Mouse (Mus musculus): ENCODE measurements around the gene Focad. TPM values are rescaled to one million over a fixed set of nuclear protein-coding genes. Genes with fewer than 3 reads are reported as not detected.

Focad gene
- polyA plus RNA-seq, 1 experiment from 2014 or later, result 6.5 TPM

DNA sequence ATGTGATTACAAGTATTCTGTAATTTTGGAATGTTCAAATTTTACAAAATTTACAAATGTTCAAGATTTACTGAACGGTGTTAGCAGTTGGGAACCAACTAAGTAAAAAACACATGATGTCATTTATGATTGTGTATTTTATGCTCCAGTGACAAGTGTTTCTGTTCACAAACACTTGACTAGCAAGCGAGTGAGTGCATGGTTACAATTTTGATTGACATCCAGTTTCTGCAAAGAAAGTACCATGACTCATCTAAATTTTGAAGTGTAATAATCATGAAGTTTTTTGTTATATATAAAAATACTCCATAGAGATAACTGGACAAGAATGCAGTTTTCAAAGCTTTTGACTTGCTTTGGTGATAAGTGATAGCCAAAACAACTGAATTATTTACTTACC lies 1.3 kb downstream of the Focad start:
- Histone ChIP-seq H3K36me3 (replicated peaks) (no peaks in the 10 kb centered on the region), H3K27me3 (no peaks in the 10 kb centered on the region), H3K27ac (replicated peaks) (no peak overlapping the region), H3K9ac (no peak overlapping the region), H3K4me1 (replicated peaks) (peaks cover 15% of the 10 kb centered on the region), H3K4me2 (peak overlapping the region; percentile 21; the same call in 1 of the 2 replicates), H3K4me3 (replicated peaks) (no peak overlapping the region), H3K9me3 (replicated peaks) (no peaks in the 10 kb centered on the region)
- ATAC-seq (ENCODE audit: insufficient read depth), result no peak
- 41% methylated on average over 2 of the region's 2 CpGs for WGBS (ENCODE audit: insufficient replicate concordance)

DNA sequence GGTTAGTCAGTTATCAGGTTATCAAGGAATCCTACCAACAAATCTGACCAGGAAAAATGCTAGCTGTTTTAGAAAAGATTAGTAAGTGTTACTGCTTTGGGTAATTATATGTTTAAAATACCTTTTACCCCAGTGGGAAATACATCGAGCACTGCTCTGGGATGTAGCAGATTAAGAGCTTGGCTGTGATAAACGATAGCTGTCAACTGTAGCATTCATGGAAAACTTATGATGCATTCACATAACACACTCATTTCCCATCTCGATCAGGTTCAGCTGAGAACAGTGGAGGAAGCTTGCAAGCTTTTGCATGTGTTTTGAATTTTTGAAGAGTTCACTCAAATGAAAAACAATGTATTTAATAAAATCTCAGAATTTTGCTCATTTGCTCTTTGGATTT lies 14.2 kb downstream of the Focad start:
- Histone ChIP-seq H3K4me3 (replicated peaks) (no peak overlapping the region), H3K4me1 (replicated peaks) (peaks cover 4% of the 10 kb centered on the region; the same call in 1 of the 2 replicates), H3K27ac (replicated peaks) (no peak overlapping the region), H3K9me3 (replicated peaks) (no peaks in the 10 kb centered on the region), H3K4me2 (no peak overlapping the region), H3K27me3 (no peaks in the 10 kb centered on the region), H3K9ac (no peak overlapping the region), H3K36me3 (replicated peaks) (no peaks in the 10 kb centered on the region)
- no peak for ATAC-seq (ENCODE audit: insufficient read depth)
- 48% methylated on average over 3 of the region's 3 CpGs for WGBS (ENCODE audit: insufficient replicate concordance)

DNA sequence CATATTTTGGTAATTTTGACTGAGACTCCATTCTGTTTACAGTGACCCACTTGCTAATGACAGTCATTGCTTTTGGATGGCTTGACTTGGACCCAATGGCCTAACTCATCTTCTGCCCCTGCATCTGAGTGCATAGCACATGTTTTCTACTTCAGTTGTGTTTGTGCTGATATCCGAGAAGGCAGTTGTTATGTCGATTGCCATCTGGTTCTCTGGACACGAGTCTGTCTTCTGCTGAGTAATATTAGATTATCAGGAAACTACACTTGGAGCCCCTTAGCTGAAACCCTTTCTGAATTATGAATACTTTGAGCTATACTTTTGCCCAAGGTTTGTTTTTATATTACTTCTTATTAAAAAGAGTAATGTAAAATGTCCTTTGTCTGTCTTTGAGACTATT lies 22.9 kb downstream of the Focad start:
- Histone ChIP-seq H3K27ac (replicated peaks) (no peak overlapping the region), H3K4me3 (replicated peaks) (no peak overlapping the region), H3K4me1 (replicated peaks) (peaks cover 32% of the 10 kb centered on the region), H3K27me3 (no peaks in the 10 kb centered on the region), H3K9ac (no peak overlapping the region), H3K9me3 (replicated peaks) (no peaks in the 10 kb centered on the region), H3K4me2 (peak overlapping the region; percentile 15; the same call in 1 of the 2 replicates), H3K36me3 (replicated peaks) (no peaks in the 10 kb centered on the region)
- WGBS (ENCODE audit: insufficient replicate concordance), result 22% methylated on average over 3 of the region's 3 CpGs
- ATAC-seq (ENCODE audit: insufficient read depth), result peak; percentile 88

DNA sequence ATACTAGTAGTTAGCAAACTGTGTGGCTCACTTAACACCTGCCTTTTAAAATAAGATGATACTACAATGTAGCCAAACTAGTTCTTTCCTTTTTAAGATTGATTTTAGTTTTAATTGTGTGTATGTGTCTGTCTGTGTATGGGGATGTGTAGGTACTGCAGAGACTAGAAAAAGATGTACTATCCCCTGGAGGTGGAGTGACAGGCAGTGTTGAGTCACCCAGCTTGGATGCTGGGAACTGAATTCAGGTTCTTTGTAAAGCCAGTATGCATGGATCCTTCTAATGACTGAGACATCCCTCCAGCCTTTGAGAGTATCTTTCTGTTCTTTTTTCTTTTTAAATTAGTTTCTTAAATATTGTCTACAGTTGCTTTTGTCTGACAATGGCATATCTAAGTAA lies 23.5 kb downstream of the Focad start:
- 0 out of 2 replicates have a peak, but pooled peaks have one; percentile 53 for ATAC-seq (ENCODE audit: insufficient read depth)
- Histone ChIP-seq H3K9ac (no peak overlapping the region), H3K4me3 (replicated peaks) (no peak overlapping the region), H3K4me1 (replicated peaks) (peaks cover 32% of the 10 kb centered on the region), H3K36me3 (replicated peaks) (no peaks in the 10 kb centered on the region), H3K4me2 (no peak overlapping the region), H3K27me3 (no peaks in the 10 kb centered on the region), H3K27ac (replicated peaks) (0 out of 2 replicates have a peak overlapping the region, but pooled peaks have one; percentile 16), H3K9me3 (replicated peaks) (no peaks in the 10 kb centered on the region)

DNA sequence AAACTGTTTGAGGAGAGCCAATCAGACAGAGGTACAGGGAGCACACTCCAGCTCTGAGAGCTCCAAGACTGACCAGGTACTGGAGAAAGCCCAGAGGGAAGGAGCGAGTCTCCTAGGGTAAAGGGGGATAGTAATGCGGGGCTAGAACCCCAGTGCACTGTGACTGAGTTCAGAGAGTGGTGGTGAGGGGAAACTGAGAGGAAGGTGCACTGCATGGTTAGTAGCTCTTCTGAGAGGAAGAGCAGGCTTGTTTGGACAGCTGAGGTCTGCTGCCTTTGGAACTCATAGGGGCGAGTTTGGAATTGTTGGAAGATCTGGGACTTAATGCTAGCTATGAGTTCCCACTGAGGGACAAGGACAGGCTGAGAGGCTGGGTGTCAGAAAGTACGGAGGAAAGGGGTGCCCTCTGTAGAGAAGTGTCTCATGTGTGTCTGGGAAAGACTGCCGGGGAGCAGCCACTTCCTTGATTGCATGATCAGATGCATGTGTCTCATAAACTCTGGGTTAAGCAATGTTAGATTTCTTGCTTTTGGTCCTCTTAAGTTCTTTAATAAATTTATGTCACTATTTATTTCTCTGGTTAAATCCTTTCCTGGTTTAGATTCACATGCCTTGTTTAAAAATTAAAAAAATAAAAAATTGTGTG lies 24.4 kb downstream of the Focad start:
- no peak overlapping the region; the same call in 1 of the 2 replicates for H3K9ac ChIP-seq
- peaks cover 32% of the 10 kb centered on the region for H3K4me1 ChIP-seq (replicated peaks)
- no peak overlapping the region for H3K4me3 ChIP-seq (replicated peaks)
- 0 out of 2 replicates have a peak, but pooled peaks have one; percentile 11 for ATAC-seq (ENCODE audit: insufficient read depth)
- no peaks in the 10 kb centered on the region for H3K36me3 ChIP-seq (replicated peaks)
- no peaks in the 10 kb centered on the region for H3K9me3 ChIP-seq (replicated peaks)
- 52% methylated on average over 5 of the region's 5 CpGs for WGBS (ENCODE audit: insufficient replicate concordance)
- no peak overlapping the region for H3K4me2 ChIP-seq
- no peak overlapping the region for H3K27ac ChIP-seq (replicated peaks)
- H3K27me3 ChIP-seq, result no peaks in the 10 kb centered on the region

DNA sequence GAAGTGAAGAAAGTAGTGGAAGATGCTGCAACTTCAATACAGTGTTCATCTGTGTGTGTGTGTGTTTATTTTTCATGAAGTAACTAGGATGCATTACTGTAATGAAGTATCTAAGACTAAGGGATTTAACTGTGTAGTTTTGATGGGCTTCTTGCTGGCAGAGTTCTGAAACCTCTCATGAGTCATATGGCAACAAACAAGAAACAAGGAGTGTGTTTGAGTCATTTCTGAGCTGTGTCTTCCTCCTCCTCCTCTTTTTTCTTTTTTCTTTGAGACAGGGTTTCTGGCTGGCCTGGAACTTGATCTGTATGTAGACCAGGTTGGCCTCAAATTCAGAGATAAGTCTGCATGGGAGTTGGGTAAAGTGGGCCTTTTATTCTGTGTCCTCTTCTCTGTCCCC lies 25.7 kb downstream of the Focad start:
- Histone ChIP-seq H3K4me2 (no peak overlapping the region), H3K27ac (replicated peaks) (no peak overlapping the region), H3K36me3 (replicated peaks) (no peaks in the 10 kb centered on the region), H3K9me3 (replicated peaks) (no peaks in the 10 kb centered on the region), H3K4me1 (replicated peaks) (peaks cover 29% of the 10 kb centered on the region), H3K9ac (no peak overlapping the region), H3K27me3 (no peaks in the 10 kb centered on the region), H3K4me3 (replicated peaks) (no peak overlapping the region)
- no peak for ATAC-seq (ENCODE audit: insufficient read depth)

DNA sequence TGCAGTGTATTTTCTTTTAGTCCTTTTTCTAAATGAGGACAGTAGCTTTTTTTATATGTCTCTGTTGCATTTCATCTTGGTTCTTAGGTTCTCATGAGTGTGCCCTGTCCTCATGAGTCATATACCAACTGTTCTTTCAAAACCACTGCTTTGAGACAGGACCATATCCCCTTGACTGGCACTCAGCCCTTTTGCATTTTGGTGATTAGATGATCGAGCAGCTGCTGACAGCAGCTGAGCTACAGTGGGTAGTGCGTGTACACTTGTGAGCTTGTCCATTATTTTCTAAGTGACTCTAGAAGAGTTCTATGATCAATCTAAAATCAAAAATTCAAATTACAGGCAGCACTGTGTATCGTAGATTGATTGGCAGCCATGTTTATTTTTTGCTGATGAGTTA lies 28.0 kb downstream of the Focad start:
- Histone ChIP-seq H3K27me3 (no peaks in the 10 kb centered on the region), H3K9ac (no peak overlapping the region), H3K4me1 (replicated peaks) (peaks cover 18% of the 10 kb centered on the region), H3K36me3 (replicated peaks) (no peaks in the 10 kb centered on the region), H3K4me3 (replicated peaks) (no peak overlapping the region), H3K9me3 (replicated peaks) (no peaks in the 10 kb centered on the region), H3K27ac (replicated peaks) (no peak overlapping the region), H3K4me2 (no peak overlapping the region)
- no peak for ATAC-seq (ENCODE audit: insufficient read depth)
- WGBS (ENCODE audit: insufficient replicate concordance), result 74% methylated on average over 3 of the region's 3 CpGs

DNA sequence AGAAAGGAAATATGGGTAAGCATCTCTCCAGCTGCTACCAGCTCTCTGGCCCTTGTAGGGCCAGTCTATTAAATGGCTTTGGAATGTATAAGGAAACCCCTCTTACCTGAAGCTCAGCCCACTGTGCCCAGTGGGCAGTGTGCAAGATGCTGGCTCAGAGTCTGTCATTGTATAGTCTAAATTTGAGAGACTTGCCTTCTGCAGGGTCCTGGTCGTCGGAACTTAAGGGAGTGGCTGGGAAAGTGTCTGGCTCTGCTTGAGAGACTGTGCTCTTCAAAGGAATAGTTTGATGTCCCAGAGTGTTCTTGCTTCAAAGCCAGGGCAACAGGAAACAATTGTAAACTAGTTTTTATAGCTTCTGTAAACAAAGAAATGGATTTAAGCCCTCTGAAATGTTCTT lies 41.5 kb downstream of the Focad start:
- Histone ChIP-seq H3K27ac (replicated peaks) (no peak overlapping the region), H3K9ac (no peak overlapping the region), H3K27me3 (no peaks in the 10 kb centered on the region), H3K4me1 (replicated peaks) (no peaks in the 10 kb centered on the region), H3K36me3 (replicated peaks) (no peaks in the 10 kb centered on the region), H3K4me2 (no peak overlapping the region), H3K4me3 (replicated peaks) (no peak overlapping the region), H3K9me3 (replicated peaks) (no peaks in the 10 kb centered on the region)
- no peak for ATAC-seq (ENCODE audit: insufficient read depth)
- 67% methylated on average over 2 of the region's 2 CpGs for WGBS (ENCODE audit: insufficient replicate concordance)

DNA sequence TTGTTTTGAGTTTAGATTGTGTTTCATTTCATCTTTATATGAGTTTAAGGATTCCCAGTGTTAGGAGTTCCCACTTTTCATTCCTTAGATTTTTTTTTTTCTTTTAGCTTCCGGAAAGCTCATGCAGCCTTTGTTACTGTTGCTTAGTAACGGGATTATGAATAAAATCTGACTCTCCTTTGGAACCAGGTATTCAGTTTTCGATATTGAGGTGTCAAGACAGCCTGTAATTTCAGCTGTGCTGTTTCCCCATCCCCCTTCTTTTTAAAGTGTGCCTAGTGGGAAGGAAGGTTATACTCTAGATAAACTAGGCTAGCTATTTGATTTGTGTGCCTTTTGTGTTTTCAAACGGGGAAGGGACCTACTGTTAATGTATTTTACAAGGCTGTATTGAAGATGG lies 42.1 kb downstream of the Focad start:
- no peak overlapping the region for H3K9ac ChIP-seq
- no peaks in the 10 kb centered on the region for H3K36me3 ChIP-seq (replicated peaks)
- WGBS (ENCODE audit: insufficient replicate concordance), result 61% methylated on average over 4 of the region's 4 CpGs
- H3K4me1 ChIP-seq (replicated peaks), result no peaks in the 10 kb centered on the region
- no peak overlapping the region for H3K4me3 ChIP-seq (replicated peaks)
- no peaks in the 10 kb centered on the region for H3K27me3 ChIP-seq
- no peak for ATAC-seq (ENCODE audit: insufficient read depth)
- no peak overlapping the region for H3K4me2 ChIP-seq
- H3K27ac ChIP-seq (replicated peaks), result no peak overlapping the region
- no peaks in the 10 kb centered on the region for H3K9me3 ChIP-seq (replicated peaks)

DNA sequence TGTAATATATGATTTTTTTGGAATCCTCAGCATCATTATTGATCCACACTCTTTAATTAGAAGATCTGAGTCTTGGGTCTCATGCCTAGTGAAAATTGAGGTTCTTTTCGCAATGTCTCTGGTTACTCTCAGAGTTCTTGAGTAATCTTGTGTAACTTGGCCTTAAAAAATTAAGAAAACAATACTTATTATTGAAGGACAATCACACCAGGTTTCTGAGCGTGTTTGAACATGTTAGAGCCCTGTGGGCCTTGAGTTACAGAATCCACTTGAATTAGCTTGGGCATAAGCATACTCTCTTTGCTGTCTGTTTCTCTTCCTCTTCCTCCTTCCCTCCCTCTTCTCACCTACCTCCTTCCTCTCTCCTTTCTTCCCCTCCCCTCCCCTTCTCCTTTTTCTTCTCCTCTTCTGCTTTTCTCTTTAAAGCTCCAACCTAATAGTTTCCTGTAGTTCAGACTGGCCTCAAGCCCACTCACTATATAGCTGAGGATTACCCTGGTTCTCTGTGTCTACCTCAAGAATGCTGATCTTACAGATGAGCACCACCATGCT lies 44.0 kb downstream of the Focad start:
- Histone ChIP-seq H3K27ac (replicated peaks) (no peak overlapping the region), H3K4me3 (replicated peaks) (no peak overlapping the region), H3K36me3 (replicated peaks) (no peaks in the 10 kb centered on the region), H3K4me1 (replicated peaks) (no peaks in the 10 kb centered on the region), H3K9ac (no peak overlapping the region), H3K27me3 (no peaks in the 10 kb centered on the region), H3K9me3 (replicated peaks) (no peaks in the 10 kb centered on the region), H3K4me2 (no peak overlapping the region)
- WGBS (ENCODE audit: insufficient replicate concordance), result 74% methylated on average over 2 of the region's 2 CpGs
- no peak for ATAC-seq (ENCODE audit: insufficient read depth)

DNA sequence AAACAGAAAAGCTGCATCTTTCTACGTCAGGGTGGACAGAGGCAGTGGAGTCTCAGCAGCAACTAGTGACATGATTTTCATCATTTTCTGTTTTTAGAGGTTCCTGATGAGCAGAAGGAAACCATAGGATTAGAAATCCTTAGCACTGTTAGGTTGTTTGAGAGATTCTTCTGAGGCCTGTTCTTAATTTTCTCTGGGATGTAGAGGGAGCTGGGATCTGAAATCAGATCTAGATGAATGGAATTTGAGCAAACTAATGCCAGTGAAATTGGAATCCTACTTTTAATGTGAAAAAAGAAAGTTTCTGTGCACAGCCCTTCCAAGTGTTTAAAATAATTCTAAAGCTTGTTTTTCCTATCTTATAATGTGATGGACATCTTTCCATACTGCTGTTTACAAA lies 55.0 kb downstream of the Focad start:
- Histone ChIP-seq H3K9me3 (replicated peaks) (no peaks in the 10 kb centered on the region), H3K4me1 (replicated peaks) (no peaks in the 10 kb centered on the region), H3K36me3 (replicated peaks) (no peaks in the 10 kb centered on the region), H3K4me3 (replicated peaks) (no peak overlapping the region), H3K27me3 (no peaks in the 10 kb centered on the region), H3K9ac (no peak overlapping the region), H3K27ac (replicated peaks) (no peak overlapping the region), H3K4me2 (no peak overlapping the region)
- WGBS (ENCODE audit: insufficient replicate concordance), result 49% methylated on average over 1 of the region's 1 CpGs
- no peak for ATAC-seq (ENCODE audit: insufficient read depth)

Measured in liver, embryonic 15.5 days (tissue).